Mouse (Mus musculus) embryonic facial prominence, embryonic 12.5 days (tissue): ENCODE measurements at regions not wholly inside any gene's neighbourhood (a gene's known extent, or its start where the extent isn't known, plus 50 kb on each side); places are given as distances from the start of the nearest gene placed in this dataset.

ENCODE experiments used
- ATAC-seq: fragments of 200-750 bp; cut with Nextera tagmentation; 2 replicates; pipeline ENCODE4 v1.8.0; 2017; ENCODE audit not compliant: insufficient number of reproducible peaks, insufficient read depth, low FRiP score, low TSS enrichment
- H3K27ac ChIP-seq: fragments of 300-500 bp; sonication (generic); 2 replicates; pipeline ENCODE4 v1.5.1; 2016; ENCODE audit warnings: mild to moderate bottlenecking
- H3K27me3 ChIP-seq: fragments of 300-500 bp; sonication (generic); 2 replicates; pipeline ENCODE4 v1.6.1; 2016; ENCODE audit warnings: mild to moderate bottlenecking, moderate library complexity
- H3K36me3 ChIP-seq: fragments of 300-500 bp; sonication (generic); 2 replicates; pipeline ENCODE4 v1.6.1; 2016; ENCODE audit warnings: mild to moderate bottlenecking
- H3K4me1 ChIP-seq: fragments of 300-500 bp; sonication (generic); 2 replicates; pipeline ENCODE4 v1.6.1; 2016
- H3K4me2 ChIP-seq: fragments of 300-500 bp; sonication (generic); replicated peaks from 2 replicates; pipeline ENCODE4 v1.6.1; 2016; ENCODE audit warnings: mild to moderate bottlenecking, moderate library complexity
- H3K4me3 ChIP-seq: fragments of 300-500 bp; sonication (generic); 2 replicates; pipeline ENCODE4 v1.5.1; 2016; ENCODE audit warnings: mild to moderate bottlenecking
- H3K9ac ChIP-seq: fragments of 300-500 bp; sonication (generic); 2 replicates; pipeline ENCODE4 v1.6.1; 2016; ENCODE audit warnings: mild to moderate bottlenecking, moderate library complexity
- H3K9me3 ChIP-seq: fragments of 300-500 bp; sonication (generic); 2 replicates; pipeline ENCODE4 v1.6.1; 2016; ENCODE audit warnings: mild to moderate bottlenecking, moderate library complexity
- WGBS: fragments of 180-500 bp; shearing (Covaris S2); methylation state at CpG from one replicate; pipeline ENCODE4 v1.1.7; 2016; 5-methylcytosine and 5-hydroxymethylcytosine counted together

DNA sequence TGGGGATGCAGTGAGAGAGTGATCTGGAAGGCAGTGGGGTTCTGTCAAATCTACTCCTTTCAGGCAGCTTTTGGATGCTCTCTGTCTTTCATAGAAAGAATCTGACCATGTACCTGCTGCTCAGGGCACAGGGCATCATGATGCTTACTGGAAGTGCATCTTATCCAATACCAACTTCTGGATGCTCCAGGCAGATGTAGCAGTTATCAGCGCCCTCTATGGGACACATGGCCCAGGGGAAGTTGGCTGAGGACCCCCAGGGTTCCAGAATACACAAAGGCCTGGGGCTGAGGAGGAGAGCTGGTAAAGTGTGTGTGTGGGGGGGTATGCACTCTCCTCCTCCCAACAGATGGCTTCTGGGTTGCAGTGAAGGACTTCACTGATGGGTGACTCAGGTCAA is 162.1 kb upstream of the Zc3h12a start:
- no peaks in the 10 kb centered on the region for H3K4me1 ChIP-seq
- no peak overlapping the region for H3K4me2 ChIP-seq
- H3K9ac ChIP-seq = no peak overlapping the region
- 0 out of 2 replicates have a peak, but pooled peaks cover 4% of the 10 kb centered on the region for H3K9me3 ChIP-seq
- H3K27me3 ChIP-seq = no peaks in the 10 kb centered on the region
- no peak for ATAC-seq
- 6% methylated on average over 1 of the region's 1 CpGs for WGBS
- no peak overlapping the region for H3K27ac ChIP-seq
- no peak overlapping the region for H3K4me3 ChIP-seq
- H3K36me3 ChIP-seq = no peaks in the 10 kb centered on the region

DNA sequence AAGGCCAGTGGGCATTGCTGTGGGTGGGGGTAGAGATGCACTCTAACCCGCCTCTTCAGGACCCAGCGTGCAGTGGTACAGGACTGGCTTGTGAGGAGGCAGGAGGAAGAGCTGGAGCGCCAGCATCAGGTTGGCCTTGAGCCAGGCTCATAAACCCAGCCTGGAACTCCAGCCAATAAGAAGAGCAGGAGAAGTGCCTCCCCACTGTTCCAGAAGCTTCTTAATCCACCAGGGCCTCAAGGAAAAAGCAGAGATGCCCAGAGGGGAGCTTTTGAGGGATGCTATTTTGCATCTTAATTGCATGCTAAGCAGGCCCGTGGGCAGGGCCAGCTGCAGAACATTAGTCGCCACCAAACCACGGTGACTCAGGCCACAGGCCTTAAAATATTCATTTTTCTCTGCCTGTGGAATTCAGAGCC is 161.4 kb upstream of the Zc3h12a start:
- no peak overlapping the region for H3K4me2 ChIP-seq
- H3K9me3 ChIP-seq = no peaks in the 10 kb centered on the region
- H3K4me3 ChIP-seq = no peak overlapping the region
- H3K27me3 ChIP-seq = 0 out of 2 replicates have a peak, but pooled peaks cover 4% of the 10 kb centered on the region
- no peak overlapping the region for H3K9ac ChIP-seq
- H3K27ac ChIP-seq = no peak overlapping the region
- WGBS = 55% methylated on average over 6 of the region's 6 CpGs
- H3K4me1 ChIP-seq = no peaks in the 10 kb centered on the region
- H3K36me3 ChIP-seq = no peaks in the 10 kb centered on the region
- no peak for ATAC-seq

DNA sequence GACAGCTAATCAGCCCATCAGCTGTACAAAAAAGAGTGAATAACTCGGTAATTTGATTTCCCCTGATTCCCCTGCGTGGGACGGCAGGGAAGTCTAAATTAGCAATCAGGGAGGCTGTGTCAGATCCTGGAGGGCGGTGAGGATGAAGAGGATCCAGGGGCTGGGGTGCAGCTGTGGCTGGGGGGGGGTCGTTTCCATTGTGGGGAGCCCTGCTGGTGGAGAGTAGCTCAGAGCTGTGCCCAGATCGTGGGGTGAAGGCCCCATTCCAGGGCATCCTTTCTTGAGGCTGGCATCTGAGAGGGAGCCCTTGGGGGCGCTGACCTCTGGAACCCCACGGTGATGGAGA is 155.3 kb upstream of the Zc3h12a start:
- 18% methylated on average over 8 of the region's 8 CpGs for WGBS
- no peaks in the 10 kb centered on the region for H3K9me3 ChIP-seq
- no peak overlapping the region for H3K4me3 ChIP-seq
- peaks cover 5% of the 10 kb centered on the region; the same call in 1 of the 2 replicates for H3K4me1 ChIP-seq
- H3K36me3 ChIP-seq = no peaks in the 10 kb centered on the region
- peaks cover 14% of the 10 kb centered on the region for H3K27me3 ChIP-seq
- no peak overlapping the region for H3K27ac ChIP-seq
- H3K9ac ChIP-seq = no peak overlapping the region
- no peak for ATAC-seq
- H3K4me2 ChIP-seq = peak overlapping the region; percentile 34; the same call in 1 of the 2 replicates

DNA sequence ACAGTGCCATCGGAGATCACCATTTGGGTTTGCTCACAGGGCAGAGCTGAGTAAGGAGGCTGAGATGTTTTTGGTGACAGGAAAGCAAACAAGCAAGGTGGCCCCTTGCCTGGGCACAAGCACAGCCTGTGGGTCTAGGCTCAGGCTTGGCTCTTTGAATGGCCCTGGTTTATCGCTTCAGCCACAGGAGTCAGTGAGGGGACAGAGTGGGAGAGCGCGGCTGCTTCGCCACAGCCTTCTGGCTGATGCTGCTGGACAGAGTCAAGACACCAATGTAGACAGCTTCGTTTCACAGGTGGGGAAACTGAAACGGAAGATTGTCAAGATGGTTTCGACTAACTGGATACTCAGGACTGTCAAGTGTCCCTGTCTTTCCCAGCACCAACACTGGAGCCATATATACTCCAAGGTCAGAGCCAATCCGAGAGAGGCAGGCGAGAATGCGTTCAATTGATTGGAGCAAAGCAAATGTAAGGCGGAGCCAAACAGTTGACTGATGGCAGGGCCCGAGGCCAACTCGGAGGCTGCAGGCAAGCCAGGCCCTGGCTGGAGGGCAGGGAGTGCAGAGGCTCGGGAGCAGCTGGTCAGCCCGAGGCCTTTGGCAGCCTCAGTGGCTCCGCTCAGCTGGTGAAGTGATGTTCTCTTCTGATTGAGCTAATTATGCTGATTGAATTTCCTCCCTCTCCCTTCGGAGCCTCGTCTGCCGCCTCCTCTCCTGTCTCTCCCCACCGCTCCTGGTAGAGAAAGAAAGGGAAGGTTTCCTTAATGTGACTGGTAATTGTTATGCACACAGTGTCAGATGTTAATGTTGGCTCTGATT is 154.7 kb upstream of the Zc3h12a start:
- H3K4me3 ChIP-seq = peak overlapping the region; percentile 4; the same call in 1 of the 2 replicates

DNA sequence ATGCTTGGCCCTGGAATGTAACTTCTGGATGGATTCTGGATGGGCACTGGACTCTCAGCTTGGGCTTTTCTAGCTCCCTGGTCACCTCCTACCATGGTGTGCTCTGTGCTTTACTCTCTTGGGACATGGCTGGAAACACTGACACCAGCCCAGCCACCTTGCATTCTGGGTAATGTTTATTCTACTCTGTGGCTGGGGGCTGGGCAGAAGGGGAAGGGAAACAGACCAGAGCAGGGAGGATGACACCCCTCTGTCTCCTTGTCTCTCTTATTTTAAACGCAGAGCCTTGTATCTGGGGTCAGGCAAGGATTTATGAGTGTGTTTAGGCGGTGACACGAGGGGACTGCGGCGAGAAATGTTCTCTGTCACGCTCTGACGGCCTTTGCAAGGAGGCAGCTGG is 151.5 kb upstream of the Zc3h12a start:
- Histone ChIP-seq H3K9me3 (no peaks in the 10 kb centered on the region), H3K36me3 (no peaks in the 10 kb centered on the region), H3K27me3 (peaks cover 48% of the 10 kb centered on the region), H3K4me1 (peaks cover 5% of the 10 kb centered on the region; the same call in 1 of the 2 replicates), H3K27ac (no peak overlapping the region), H3K4me2 (no peak overlapping the region), H3K4me3 (no peak overlapping the region), H3K9ac (no peak overlapping the region)
- no peak for ATAC-seq
- WGBS = 66% methylated on average over 7 of the region's 7 CpGs

More for the DNA sequence above, 154.7 kb upstream of the Zc3h12a start:
- no peak overlapping the region for H3K27ac ChIP-seq
- ATAC-seq = peak; percentile 67; the same call in 1 of the 2 replicates
- H3K27me3 ChIP-seq = peaks cover 20% of the 10 kb centered on the region
- H3K9ac ChIP-seq = no peak overlapping the region
- peaks cover 5% of the 10 kb centered on the region; the same call in 1 of the 2 replicates for H3K4me1 ChIP-seq
- no peaks in the 10 kb centered on the region for H3K36me3 ChIP-seq
- H3K9me3 ChIP-seq = no peaks in the 10 kb centered on the region
- peak overlapping the region; percentile 34 for H3K4me2 ChIP-seq
- WGBS = 11% methylated on average over 20 of the region's 21 CpGs

DNA sequence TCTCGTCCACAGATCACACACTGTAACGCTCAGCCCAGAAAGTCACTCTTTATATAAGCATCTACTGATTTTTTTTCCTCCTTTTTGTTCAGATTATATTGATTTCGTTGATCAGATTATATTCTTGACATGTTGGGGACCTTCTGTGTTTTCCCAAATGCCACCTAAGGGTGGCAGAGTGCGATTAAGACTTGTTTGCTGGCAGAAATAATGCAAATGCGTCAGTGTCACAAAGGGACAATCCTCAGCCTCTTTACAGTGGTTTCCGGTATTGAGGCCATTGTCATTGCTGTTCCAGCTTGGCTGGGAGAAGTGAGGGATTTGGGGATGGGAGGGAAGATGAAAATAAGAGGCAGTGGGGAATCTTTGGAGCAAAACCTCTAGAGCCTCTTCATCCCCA is 149.2 kb upstream of the Zc3h12a start:
- Histone ChIP-seq H3K27ac (no peak overlapping the region), H3K9ac (no peak overlapping the region), H3K36me3 (no peaks in the 10 kb centered on the region), H3K4me1 (no peaks in the 10 kb centered on the region), H3K9me3 (no peaks in the 10 kb centered on the region), H3K4me2 (no peak overlapping the region), H3K27me3 (peaks cover 49% of the 10 kb centered on the region), H3K4me3 (no peak overlapping the region)
- no peak for ATAC-seq
- WGBS = 73% methylated on average over 6 of the region's 6 CpGs

DNA sequence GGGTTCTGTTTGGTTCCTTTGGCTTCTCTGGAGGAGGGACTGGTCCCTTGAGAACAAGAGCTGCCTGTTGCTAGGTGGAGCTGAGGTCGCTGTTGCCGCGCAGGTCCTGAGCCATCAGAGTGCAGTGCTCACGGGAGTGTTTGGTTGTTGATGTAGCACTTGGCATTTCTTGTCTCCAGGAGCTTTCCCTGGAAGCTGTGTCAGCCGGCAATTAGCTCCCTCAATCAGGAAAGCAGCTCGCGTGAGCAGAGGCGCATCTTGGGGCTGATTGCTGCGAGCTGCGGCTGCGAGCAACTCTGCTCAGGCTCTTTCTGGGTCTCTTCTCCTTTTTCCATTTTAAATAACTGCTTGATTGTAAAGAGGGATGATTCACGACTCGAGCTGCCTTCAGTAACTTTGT is 147.6 kb upstream of the Zc3h12a start:
- H3K4me2 ChIP-seq = no peak overlapping the region
- no peaks in the 10 kb centered on the region for H3K36me3 ChIP-seq
- no peak overlapping the region for H3K4me3 ChIP-seq
- H3K27me3 ChIP-seq = peaks cover 57% of the 10 kb centered on the region
- H3K27ac ChIP-seq = no peak overlapping the region
- no peaks in the 10 kb centered on the region for H3K4me1 ChIP-seq
- no peaks in the 10 kb centered on the region for H3K9me3 ChIP-seq
- WGBS = 2% methylated on average over 13 of the region's 13 CpGs
- no peak overlapping the region for H3K9ac ChIP-seq
- no peak for ATAC-seq

DNA sequence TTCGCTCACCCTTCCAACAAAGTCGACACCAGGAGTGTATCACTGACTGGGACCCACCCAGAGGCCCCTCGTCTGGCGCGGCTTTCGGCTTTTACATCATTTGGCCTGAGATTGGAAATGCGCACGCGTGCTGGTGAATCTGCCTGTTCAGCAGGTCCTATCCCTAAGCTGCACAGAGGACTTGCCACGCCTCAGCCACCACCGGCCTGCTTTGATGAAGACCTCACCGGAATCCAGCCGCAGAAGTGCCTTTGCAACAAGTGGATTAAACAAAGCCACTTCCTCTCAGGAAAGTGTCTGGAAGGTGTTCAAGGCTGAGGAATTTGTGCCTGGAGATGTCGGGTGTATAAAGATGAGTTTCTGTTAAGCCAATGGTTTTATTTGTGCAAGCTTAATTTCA is 143.3 kb upstream of the Zc3h12a start:
- Histone ChIP-seq H3K4me2 (no peak overlapping the region), H3K4me3 (no peak overlapping the region), H3K9me3 (no peaks in the 10 kb centered on the region), H3K36me3 (no peaks in the 10 kb centered on the region), H3K9ac (no peak overlapping the region), H3K4me1 (no peaks in the 10 kb centered on the region), H3K27ac (no peak overlapping the region), H3K27me3 (peaks cover 38% of the 10 kb centered on the region)
- 72% methylated on average over 14 of the region's 14 CpGs for WGBS
- ATAC-seq = no peak

DNA sequence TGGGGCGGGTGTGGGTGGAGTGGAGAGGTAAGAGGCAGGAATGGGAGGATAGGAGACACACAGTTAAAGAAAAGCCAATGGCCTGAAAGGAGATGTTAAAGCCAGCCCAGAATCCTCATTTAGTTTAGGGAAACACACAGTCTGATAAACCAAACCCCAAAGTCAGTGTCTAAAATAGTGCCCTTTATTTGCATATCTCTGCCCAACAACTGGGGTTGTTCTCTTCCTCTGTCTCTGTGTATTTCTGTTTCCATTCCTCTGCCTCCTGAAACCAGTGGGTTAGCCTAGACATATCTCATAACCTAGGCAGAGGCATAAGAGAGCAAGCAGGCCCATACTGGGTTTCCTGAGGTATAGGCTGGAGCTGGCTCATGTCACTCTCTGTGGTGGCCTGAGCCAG is 138.6 kb upstream of the Zc3h12a start:
- no peaks in the 10 kb centered on the region for H3K4me1 ChIP-seq
- H3K9ac ChIP-seq = no peak overlapping the region
- H3K27ac ChIP-seq = no peak overlapping the region
- no peak overlapping the region for H3K4me3 ChIP-seq
- no peak for ATAC-seq
- H3K36me3 ChIP-seq = no peaks in the 10 kb centered on the region
- H3K9me3 ChIP-seq = no peaks in the 10 kb centered on the region
- WGBS = 67% methylated on average over 1 of the region's 1 CpGs
- peaks cover 20% of the 10 kb centered on the region; the same call in 1 of the 2 replicates for H3K27me3 ChIP-seq
- no peak overlapping the region for H3K4me2 ChIP-seq

DNA sequence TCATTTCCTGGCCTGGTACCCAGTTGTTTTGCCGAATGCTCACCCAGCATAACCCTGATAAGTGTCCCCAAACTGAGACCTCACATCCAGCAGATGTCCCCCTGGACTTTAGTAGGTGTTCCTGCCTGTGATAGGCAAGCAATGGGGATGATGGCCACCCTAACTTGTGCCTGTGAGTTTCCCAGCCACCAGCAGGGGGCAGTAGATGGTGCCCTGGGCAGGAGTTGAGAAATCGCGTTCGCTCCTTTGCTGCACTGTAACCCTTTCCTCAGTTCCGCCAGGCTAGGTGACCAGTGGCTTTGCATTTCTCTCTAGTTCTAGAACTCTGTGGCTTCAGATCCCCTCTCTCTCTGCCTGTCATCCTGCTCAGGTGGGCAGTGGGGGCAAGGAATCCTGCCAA is 137.9 kb upstream of the Zc3h12a start:
- H3K36me3 ChIP-seq = no peaks in the 10 kb centered on the region
- no peak overlapping the region for H3K4me3 ChIP-seq
- no peaks in the 10 kb centered on the region for H3K9me3 ChIP-seq
- no peak overlapping the region for H3K9ac ChIP-seq
- WGBS = 16% methylated on average over 5 of the region's 5 CpGs
- no peaks in the 10 kb centered on the region for H3K4me1 ChIP-seq
- H3K4me2 ChIP-seq = no peak overlapping the region
- no peak for ATAC-seq
- no peak overlapping the region for H3K27ac ChIP-seq
- H3K27me3 ChIP-seq = peaks cover 15% of the 10 kb centered on the region; the same call in 1 of the 2 replicates

DNA sequence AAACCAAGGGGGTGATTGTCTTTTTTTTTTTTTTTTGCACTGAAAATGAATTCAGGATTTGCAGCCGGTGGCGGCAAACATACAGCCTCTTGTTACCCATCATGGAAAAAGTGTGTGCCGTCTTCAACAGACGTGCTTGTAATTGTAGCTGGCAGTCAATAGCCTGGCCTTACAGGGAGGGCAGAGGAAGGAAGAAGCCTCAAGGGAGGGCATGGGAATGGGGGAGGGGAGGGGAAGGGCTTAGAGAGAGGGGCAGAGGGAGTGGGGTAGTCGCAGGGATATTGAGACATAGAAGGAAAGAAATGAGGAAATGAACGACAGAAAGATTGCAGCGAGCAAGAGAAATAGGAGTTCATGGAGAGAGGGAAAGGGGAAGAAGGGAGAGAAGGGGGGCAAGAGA is 137.4 kb upstream of the Zc3h12a start:
- WGBS = 30% methylated on average over 7 of the region's 7 CpGs
- Histone ChIP-seq H3K4me2 (no peak overlapping the region), H3K36me3 (no peaks in the 10 kb centered on the region), H3K4me1 (no peaks in the 10 kb centered on the region), H3K27me3 (peaks cover 10% of the 10 kb centered on the region; the same call in 1 of the 2 replicates), H3K4me3 (no peak overlapping the region), H3K27ac (no peak overlapping the region), H3K9me3 (no peaks in the 10 kb centered on the region), H3K9ac (no peak overlapping the region)
- no peak for ATAC-seq

DNA sequence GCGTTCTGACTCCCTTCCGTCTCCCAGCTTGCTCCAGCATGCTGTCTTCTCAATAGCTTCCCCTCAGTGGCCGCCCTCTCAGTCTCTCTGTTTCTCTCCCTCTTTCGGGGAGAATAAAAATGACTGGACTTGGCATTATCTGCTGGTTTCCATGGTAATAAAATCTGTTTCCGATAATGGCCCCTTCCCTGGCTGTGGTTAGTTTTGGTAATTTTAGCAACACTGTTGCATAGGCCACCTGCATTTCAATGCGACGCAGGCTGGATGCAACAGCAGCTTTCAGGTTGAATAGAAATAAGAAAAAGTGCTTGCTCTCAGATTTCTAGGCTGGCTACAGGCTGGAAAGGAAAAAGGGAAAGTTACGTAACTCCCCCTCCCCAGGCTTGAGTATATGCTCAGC is 133.9 kb upstream of the Zc3h12a start:
- Histone ChIP-seq H3K36me3 (no peaks in the 10 kb centered on the region), H3K9ac (no peak overlapping the region), H3K4me2 (no peak overlapping the region), H3K27ac (no peak overlapping the region), H3K9me3 (no peaks in the 10 kb centered on the region), H3K4me3 (no peak overlapping the region), H3K4me1 (no peaks in the 10 kb centered on the region), H3K27me3 (0 out of 2 replicates have a peak, but pooled peaks cover 10% of the 10 kb centered on the region)
- 56% methylated on average over 8 of the region's 8 CpGs for WGBS
- ATAC-seq = no peak
